Mouse (Mus musculus) thymus, postnatal 10 days (tissue): ENCODE results near the gene Coq2.

Source experiments
- DNase-seq, 2 experiments: peaks; one replicate each; pipeline ENCODE4 v3.0.0; 2021; ENCODE audit warnings: low spot score in 2 of 2

Gene Coq2

GRCm38 (mm10) chr5:100663011-100663410, 11.9 kb downstream of the Coq2 start:
- DNase-seq: no peak

- no peak for DNase-seq
These were observed 16.5 kb downstream of the Coq2 start for GRCm38 (mm10) chr5:100658460-100658859.

GRCm38 (mm10) chr5:100656352-100656751, 18.6 kb downstream of the Coq2 start:
- DNase-seq: no peak

- DNase-seq: no peak
These were observed 22.6 kb downstream of the Coq2 start for GRCm38 (mm10) chr5:100652327-100652726.

- no peak for DNase-seq
These were observed 23.5 kb downstream of the Coq2 start for GRCm38 (mm10) chr5:100651486-100651885.

GRCm38 (mm10) chr5:100650969-100651368, 24.0 kb downstream of the Coq2 start:
- DNase-seq: no peak

- no peak for DNase-seq
These were observed 26.4 kb downstream of the Coq2 start for GRCm38 (mm10) chr5:100648546-100648945.

- no peak for DNase-seq
These were observed 26.9 kb downstream of the Coq2 start for GRCm38 (mm10) chr5:100648046-100648445.

- DNase-seq: no peak
These were observed 28.4 kb downstream of the Coq2 start for GRCm38 (mm10) chr5:100646558-100646957.

GRCm38 (mm10) chr5:100643991-100644535, 30.9 kb downstream of the Coq2 start:
- peak in 1 of 2 experiments; percentile 33 for DNase-seq

- DNase-seq: peak; percentile 23 to 33
These were observed 31.5 kb downstream of the Coq2 start for GRCm38 (mm10) chr5:100643253-100643990.

- DNase-seq: no peak
These were observed 32.6 kb downstream of the Coq2 start for GRCm38 (mm10) chr5:100642316-100642715.

GRCm38 (mm10) chr5:100638483-100638882, 36.5 kb downstream of the Coq2 start:
- no peak for DNase-seq

GRCm38 (mm10) chr5:100636794-100637544, 38.0 kb downstream of the Coq2 start:
- no peak for DNase-seq

GRCm38 (mm10) chr5:100635908-100636307, 39.0 kb downstream of the Coq2 start:
- no peak for DNase-seq

- DNase-seq: no peak
These were observed 40.0 kb downstream of the Coq2 start for GRCm38 (mm10) chr5:100634885-100635478.

GRCm38 (mm10) chr5:100632540-100633129, 42.3 kb downstream of the Coq2 start:
- no peak for DNase-seq

GRCm38 (mm10) chr5:100628807-100629206, 46.1 kb downstream of the Coq2 start:
- no peak for DNase-seq

- no peak for DNase-seq
These were observed 48.4 kb downstream of the Coq2 start for GRCm38 (mm10) chr5:100626526-100626925.

- no peak for DNase-seq
These were observed 50.1 kb downstream of the Coq2 start for GRCm38 (mm10) chr5:100624743-100625360.

- no peak for DNase-seq
These were observed 52.3 kb downstream of the Coq2 start for GRCm38 (mm10) chr5:100622509-100623163.
